8 mouse cellular contexts compared by ENCODE assay signal in the genomic region with DNA sequence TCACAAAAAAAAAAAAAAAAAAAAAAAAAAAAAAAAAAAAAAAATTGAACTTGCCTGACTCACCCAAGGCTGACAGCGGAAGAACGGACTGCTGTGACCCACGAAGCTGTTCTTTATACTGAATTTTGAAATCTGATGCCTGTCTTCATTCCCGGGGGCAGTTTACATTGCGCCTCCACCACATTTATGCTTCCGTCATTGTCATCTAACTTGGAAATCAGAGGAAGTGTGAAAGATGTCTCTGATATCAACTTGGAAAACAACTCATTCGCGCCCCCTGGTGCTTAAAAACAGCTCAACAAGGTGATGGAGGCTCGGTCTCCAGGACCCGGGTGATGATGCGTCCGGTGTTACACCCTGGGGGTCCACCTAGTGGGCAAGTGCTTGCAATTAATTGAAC. TPM values are rescaled to one million over a fixed set of nuclear protein-coding genes. Genes with fewer than 3 reads are reported as not detected.
DNase-seq lines count a peak whose midpoint lies in the region; ATAC-seq and TF ChIP-seq lines count a peak whose summit lies in the region.

No protein-coding gene starts in this region.

- peaks cover 30% of the 10 kb centered on the region for H3K4me1 ChIP-seq in bone marrow macrophage, adult 2 months (ENCODE audit: control insufficient read depth, insufficient read depth, low read length)
- peaks cover 38% of the 10 kb centered on the region for H3K4me1 ChIP-seq in forebrain, embryonic 10.5 days
- peaks cover 7% of the 10 kb centered on the region; the same call in 1 of the 2 replicates for H3K4me1 ChIP-seq in heart, postnatal 0 days (ENCODE audit: control insufficient read depth, insufficient read depth)
- H3K4me1 ChIP-seq in liver, embryonic 15.5 days (replicated peaks) = peaks cover 34% of the 10 kb centered on the region
- H3K4me1 ChIP-seq in neural tube, embryonic 11.5 days (ENCODE audit: control insufficient read depth, insufficient read depth, low read length) = 0 out of 2 replicates have a peak, but pooled peaks cover 3% of the 10 kb centered on the region
- 0 out of 2 replicates have a peak, but pooled peaks cover 6% of the 10 kb centered on the region for H3K4me1 ChIP-seq in stomach, postnatal 0 days (replicated peaks; ENCODE audit: control insufficient read depth, insufficient read depth)

- peak; percentile 56; the same call in 1 of the 2 replicates for TF ChIP-seq CTCF in bone marrow macrophage, adult 2 months (IDR thresholded peaks at IDR 0.05; ENCODE audit: low read depth, low read length)
- peak; percentile 77 for TF ChIP-seq CTCF in heart, postnatal 0 days (IDR thresholded peaks at IDR 0.05; ENCODE audit: low read depth)
- peak; percentile 89 for TF ChIP-seq CTCF in stomach, postnatal 0 days (IDR thresholded peaks at IDR 0.05; ENCODE audit: low read depth)

- peak; percentile 91 to 93 for DNase-seq in B cell, adult 2 months
- peak; percentile 87 for DNase-seq in forebrain, embryonic 10.5 days (ENCODE audit: extremely low spot score, low spot score)
- peak; percentile 86 for DNase-seq in heart, postnatal 0 days (ENCODE audit: low spot score)
- DNase-seq in kidney, postnatal 36 days = peak; percentile 90 to 95
- DNase-seq in neural tube, embryonic 11.5 days (ENCODE audit: low spot score) = peak; percentile 91
- DNase-seq in stomach, postnatal 0 days (ENCODE audit: low spot score) = peak; percentile 89

- under 1% methylated on average over 12 of the region's 12 CpGs for WGBS in forebrain, embryonic 10.5 days
- WGBS in heart, postnatal 0 days = 0% methylated on average over 12 of the region's 12 CpGs
- WGBS in liver, embryonic 15.5 days (ENCODE audit: insufficient replicate concordance) = under 1% methylated on average over 12 of the region's 12 CpGs
- WGBS in neural tube, embryonic 11.5 days = under 1% methylated on average over 12 of the region's 12 CpGs
- 0% methylated on average over 12 of the region's 12 CpGs for WGBS in stomach, postnatal 0 days

- peaks cover 36% of the 10 kb centered on the region for H3K27me3 ChIP-seq in forebrain, embryonic 10.5 days (ENCODE audit: poor library complexity, severe bottlenecking)
- H3K27me3 ChIP-seq in heart, postnatal 0 days (ENCODE audit: control insufficient read depth, insufficient read depth, low read length) = no peaks in the 10 kb centered on the region
- H3K27me3 ChIP-seq in liver, embryonic 15.5 days = peaks cover 62% of the 10 kb centered on the region
- H3K27me3 ChIP-seq in neural tube, embryonic 11.5 days (ENCODE audit: control insufficient read depth, insufficient read depth, low read length) = no peaks in the 10 kb centered on the region
- H3K27me3 ChIP-seq in stomach, postnatal 0 days (ENCODE audit: control insufficient read depth, insufficient read depth, low read length) = no peaks in the 10 kb centered on the region

- H3K4me3 ChIP-seq in bone marrow macrophage, adult 2 months (ENCODE audit: insufficient read depth, low read length) = peak overlapping the region; percentile 27; the same call in 1 of the 2 replicates
- H3K4me3 ChIP-seq in forebrain, embryonic 10.5 days = peak overlapping the region; percentile 28
- H3K4me3 ChIP-seq in heart, postnatal 0 days (ENCODE audit: low read depth, low read length) = peak overlapping the region; percentile 81
- peak overlapping the region; percentile 29; the same call in 1 of the 2 replicates for H3K4me3 ChIP-seq in liver, embryonic 15.5 days (replicated peaks)
- H3K4me3 ChIP-seq in neural tube, embryonic 11.5 days (ENCODE audit: low read depth, low read length) = peak overlapping the region; percentile 10; the same call in 1 of the 2 replicates
- no peak overlapping the region for H3K4me3 ChIP-seq in stomach, postnatal 0 days (ENCODE audit: low read depth, low read length)

- TF ChIP-seq POLR2A in bone marrow macrophage, adult 2 months (IDR thresholded peaks at IDR 0.05; ENCODE audit: borderline replicate concordance, low read depth, low read length) = no peak

- no peak overlapping the region for H3K9ac ChIP-seq in heart, postnatal 0 days (replicated peaks; ENCODE audit: low read depth, low read length)
- no peak overlapping the region for H3K9ac ChIP-seq in liver, embryonic 15.5 days
- H3K9ac ChIP-seq in neural tube, embryonic 11.5 days (ENCODE audit: low read length) = no peak overlapping the region
- no peak overlapping the region for H3K9ac ChIP-seq in stomach, postnatal 0 days (ENCODE audit: low read length)

- no peaks in the 10 kb centered on the region for H3K36me3 ChIP-seq in forebrain, embryonic 10.5 days (replicated peaks)
- no peaks in the 10 kb centered on the region for H3K36me3 ChIP-seq in heart, postnatal 0 days (replicated peaks; ENCODE audit: control insufficient read depth, insufficient read depth, low read length)
- no peaks in the 10 kb centered on the region for H3K36me3 ChIP-seq in liver, embryonic 15.5 days (replicated peaks)
- H3K36me3 ChIP-seq in neural tube, embryonic 11.5 days (ENCODE audit: control insufficient read depth, insufficient read depth, low read length) = no peaks in the 10 kb centered on the region
- no peaks in the 10 kb centered on the region for H3K36me3 ChIP-seq in stomach, postnatal 0 days (ENCODE audit: control insufficient read depth, insufficient read depth, low read length)

- H3K4me2 ChIP-seq in heart, postnatal 0 days (ENCODE audit: low read depth, low read length) = peak overlapping the region; percentile 94
- H3K4me2 ChIP-seq in liver, embryonic 15.5 days = peak overlapping the region; percentile 54
- H3K4me2 ChIP-seq in neural tube, embryonic 11.5 days (ENCODE audit: low read depth) = peak overlapping the region; percentile 31; the same call in 1 of the 2 replicates
- peak overlapping the region; percentile 98 for H3K4me2 ChIP-seq in stomach, postnatal 0 days (replicated peaks; ENCODE audit: low read depth)

- TF ChIP-seq EP300 in heart, postnatal 0 days (IDR thresholded peaks at IDR 0.05; ENCODE audit: low read depth) = no peak
- no peak for TF ChIP-seq EP300 in stomach, postnatal 0 days (optimal IDR thresholded peaks at IDR 0.05)

- H3K27ac ChIP-seq in bone marrow macrophage, adult 2 months (ENCODE audit: insufficient read depth, low read depth, low read length) = 0 out of 2 replicates have a peak overlapping the region, but pooled peaks have one; percentile 3
- no peak overlapping the region for H3K27ac ChIP-seq in forebrain, embryonic 10.5 days
- no peak overlapping the region for H3K27ac ChIP-seq in heart, postnatal 0 days (ENCODE audit: low read depth)
- H3K27ac ChIP-seq in liver, embryonic 15.5 days (replicated peaks) = no peak overlapping the region
- H3K27ac ChIP-seq in neural tube, embryonic 11.5 days (ENCODE audit: low read depth, low read length) = no peak overlapping the region
- no peak overlapping the region for H3K27ac ChIP-seq in stomach, postnatal 0 days (replicated peaks)

- ATAC-seq in heart, postnatal 0 days (ENCODE audit: insufficient read depth, low read depth) = no peak
- no peak for ATAC-seq in liver, embryonic 15.5 days (ENCODE audit: insufficient read depth)
- no peak for ATAC-seq in neural tube, embryonic 11.5 days (ENCODE audit: insufficient read depth, low FRiP score, low TSS enrichment)
- ATAC-seq in stomach, postnatal 0 days (ENCODE audit: low FRiP score, low TSS enrichment) = no peak

- H3K9me3 ChIP-seq in forebrain, embryonic 10.5 days = no peaks in the 10 kb centered on the region
- no peaks in the 10 kb centered on the region for H3K9me3 ChIP-seq in heart, postnatal 0 days (replicated peaks; ENCODE audit: control insufficient read depth, low read length)
- H3K9me3 ChIP-seq in liver, embryonic 15.5 days (replicated peaks) = no peaks in the 10 kb centered on the region
- no peaks in the 10 kb centered on the region for H3K9me3 ChIP-seq in neural tube, embryonic 11.5 days (ENCODE audit: control insufficient read depth, low read length)
- H3K9me3 ChIP-seq in stomach, postnatal 0 days (ENCODE audit: control insufficient read depth, low read length) = no peaks in the 10 kb centered on the region

RNA-seq across cellular contexts. Expression of a gene that starts 1.8 kb away (rescaled TPM):
- polyA plus RNA-seq in bone marrow macrophage, adult 2 months (2012; ENCODE audit: insufficient read depth, insufficient read length, missing spikeins) = 11.7 and 13.1 TPM in 2 replicates
- 13.4 and 15.3 TPM in 2 replicates for polyA plus RNA-seq in forebrain, embryonic 10.5 days (2016; fragmentation: Nextera tagmentation; extraction: Ambion mirVana)
- total RNA-seq in heart, postnatal 0 days (2014; rRNA removed; ENCODE audit: low replicate concordance) = 16.5 and 18.0 TPM in 2 replicates
- 20.0 and 20.3 TPM in 2 replicates for polyA plus RNA-seq in heart, postnatal 0 days (2015; fragmentation: Nextera tagmentation; extraction: Ambion mirVana)
- 6.0 and 6.1 TPM in 2 replicates for polyA plus RNA-seq in liver, embryonic 15.5 days (2015; fragmentation: Nextera tagmentation; extraction: Ambion mirVana)
- polyA plus RNA-seq in neural tube, embryonic 11.5 days (2014; fragmentation: Nextera tagmentation; extraction: Ambion mirVana) = 30.4 TPM in 2 replicates
- 14.4 and 16.4 TPM in 2 replicates for polyA plus RNA-seq in stomach, postnatal 0 days (2015; fragmentation: Nextera tagmentation; extraction: Ambion mirVana)

RNA-seq across cellular contexts. Expression of a gene that starts 53.2 kb away (rescaled TPM):
- 39.3 and 41.6 TPM in 2 replicates for polyA plus RNA-seq in bone marrow macrophage, adult 2 months (2012; ENCODE audit: insufficient read depth, insufficient read length, missing spikeins)
- polyA plus RNA-seq in forebrain, embryonic 10.5 days (2016; fragmentation: Nextera tagmentation; extraction: Ambion mirVana) = 26.8 and 31.0 TPM in 2 replicates
- total RNA-seq in heart, postnatal 0 days (2014; rRNA removed; ENCODE audit: low replicate concordance) = 56.4 and 61.3 TPM in 2 replicates
- polyA plus RNA-seq in heart, postnatal 0 days (2015; fragmentation: Nextera tagmentation; extraction: Ambion mirVana) = 60.7 and 63.5 TPM in 2 replicates
- polyA plus RNA-seq in liver, embryonic 15.5 days (2015; fragmentation: Nextera tagmentation; extraction: Ambion mirVana) = 27.3 and 30.4 TPM in 2 replicates
- 35.0 and 35.8 TPM in 2 replicates for polyA plus RNA-seq in neural tube, embryonic 11.5 days (2014; fragmentation: Nextera tagmentation; extraction: Ambion mirVana)
- polyA plus RNA-seq in stomach, postnatal 0 days (2015; fragmentation: Nextera tagmentation; extraction: Ambion mirVana) = 41.4 and 47.8 TPM in 2 replicates

Comparison
In these comparisons a context has a peak if more than half of its experiments do, and no peak if none do; other contexts are left out.
1. H3K4me2 ChIP-seq: peak in every context shown above with its lines; median percentile 98 in stomach, postnatal 0 days; 94 in heart, postnatal 0 days; 54 in liver, embryonic 15.5 days; 31 in neural tube, embryonic 11.5 days.